Mouse (Mus musculus) MEL (cell line): ENCODE measurements around the gene Tia1.

Source experiments
- CHD2 ChIP-seq: IDR thresholded peaks from 2 replicates; pipeline ENCODE4 v1.6.1; 2011; ENCODE audit warnings: low read length, improper control_type of control experiment
- CTCF ChIP-seq, 3 experiments: IDR thresholded peaks in 2 of 3; conservative IDR thresholded peaks in 1 of 3; 2 replicates each; pipeline ENCODE4 v1.5.1; 2011 to 2012; ENCODE audit warnings: low read length in 3 of 3, low read depth in 2 of 3, mild to moderate bottlenecking in 2 of 3, improper control_type of control experiment in 1 of 3, inconsistent platforms in 1 of 3, mixed read lengths in 1 of 3, moderate library complexity in 1 of 3; ENCODE audit not compliant: control insufficient read depth in 1 of 3, insufficient read depth in 1 of 3, poor library complexity in 1 of 3, severe bottlenecking in 1 of 3
- EP300 ChIP-seq, 2 experiments: IDR thresholded peaks; 2 replicates each; pipeline ENCODE4 v1.6.1; 2011; ENCODE audit warnings: improper control_type of control experiment in 2 of 2, low read length in 2 of 2, low read depth in 1 of 2, mild to moderate bottlenecking in 1 of 2
- MYC ChIP-seq: IDR thresholded peaks from 2 replicates; pipeline ENCODE4 v1.6.1; 2011; ENCODE audit warnings: low read depth, mild to moderate bottlenecking, low read length, improper control_type of control experiment, moderate library complexity
- POLR2A ChIP-seq, 2 experiments: IDR thresholded peaks; 2 replicates each; pipeline ENCODE4 v1.6.1; 2011 to 2012; ENCODE audit warnings: low read length in 2 of 2, mild to moderate bottlenecking in 2 of 2, control low read depth in 1 of 2, improper control_type of control experiment in 1 of 2, low read depth in 1 of 2, moderate library complexity in 1 of 2; ENCODE audit not compliant: control insufficient read depth in 1 of 2, insufficient read depth in 1 of 2, poor library complexity in 1 of 2
- ZMIZ1 ChIP-seq: IDR thresholded peaks from 2 replicates; pipeline ENCODE4 v1.6.1; 2012; ENCODE audit warnings: low read depth, mild to moderate bottlenecking, inconsistent platforms, low read length, improper control_type of control experiment, moderate library complexity

DNA sequence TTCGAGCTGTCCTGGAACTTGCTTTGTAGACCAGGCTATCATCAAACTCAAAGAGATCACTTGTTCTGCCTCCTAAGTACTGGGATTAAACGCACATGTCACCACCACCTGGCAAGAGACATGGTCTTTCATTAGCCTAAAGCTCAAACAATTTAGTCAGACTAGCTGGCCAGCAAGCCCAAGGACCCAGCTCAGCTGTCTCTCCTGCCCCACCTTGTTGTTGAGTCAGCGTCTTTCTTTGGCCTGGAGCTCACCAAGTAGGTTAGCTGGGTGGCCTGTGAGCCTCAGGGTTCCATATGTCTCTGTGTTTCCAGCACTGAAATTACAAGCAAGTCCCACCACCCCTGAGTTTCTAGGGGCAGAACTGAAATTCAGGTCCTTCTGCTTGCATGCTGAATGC is 59.1 kb downstream of the Tia1 start:
- TF ChIP-seq ZMIZ1 (no peak), EP300 (IDR thresholded peaks at IDR 0.05; ENCODE audit: low read depth in 1 of 2, low read length in 2 of 2) (no peak), CTCF (IDR thresholded peaks at IDR 0.05 in 2 of 3, conservative IDR thresholded peaks at IDR 0.05 in 1 of 3; ENCODE audit: control insufficient read depth in 1 of 3, insufficient read depth in 1 of 3, low read depth in 2 of 3, low read length in 3 of 3, poor library complexity in 1 of 3, severe bottlenecking in 1 of 3) (no peak), POLR2A (IDR thresholded peaks at IDR 0.05; ENCODE audit: control insufficient read depth in 1 of 2, insufficient read depth in 1 of 2, low read depth in 1 of 2, low read length in 2 of 2, poor library complexity in 1 of 2) (no peak), CHD2 (no peak), MYC (no peak)
